ENCODE assay signal across 20 mouse cellular contexts in the genomic region with DNA sequence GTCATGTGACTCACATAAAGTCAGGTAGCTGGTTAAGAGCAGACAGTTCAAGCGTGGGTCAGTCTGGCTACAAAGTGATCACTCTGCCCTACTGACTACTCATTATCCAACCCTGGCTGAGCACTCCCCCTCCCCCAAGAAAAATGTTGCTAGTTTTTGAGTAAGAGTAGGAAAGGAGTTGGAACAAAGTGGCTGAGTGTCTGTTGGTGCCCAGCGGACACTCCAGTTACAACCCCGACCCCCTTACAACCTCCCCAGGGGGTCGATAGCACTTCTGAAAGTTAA. TPM values are rescaled to one million over a fixed set of nuclear protein-coding genes. Genes with fewer than 3 reads are reported as not detected.
DNase-seq lines count a peak whose midpoint lies in the region; ATAC-seq and TF ChIP-seq lines count a peak whose summit lies in the region.
"Had no signal": no experiment of that assay in that cellular context is flagged by ENCODE, and none has a peak within 500 bp of the region (broad histone marks: within the 10 kb centered on the region; RNA-seq: fewer than 3 reads in every experiment).

No protein-coding gene starts in this region.

- in situ Hi-C loops in Patski (cut with MboI; ENCODE audit: low pct_unique_long_range_greater_than_20kb): loop anchor here (5.0 to 10.0 kb wide), 2 partner anchors 37 to 375 kb away; partner anchors contain the start of gene Zfp697

- no peak overlapping the region for H3K4me2 ChIP-seq in hindbrain, embryonic 11.5 days (replicated peaks; ENCODE audit: low read depth, low read length)
- H3K4me2 ChIP-seq: embryonic facial prominence, embryonic 12.5 days; forebrain, embryonic 15.5 days; heart, embryonic 13.5 days; midbrain, embryonic 12.5 days had no signal

- CTCF ChIA-PET in Patski (lab: Charles Lee): interaction anchor here (1.1 to 3.4 kb wide), 6 partner anchors 9 to 65 kb away, joined by 3 to 11 read pairs (median 6); partner anchors contain the start of gene Zfp697

- no peaks in the 10 kb centered on the region for H3K9me3 ChIP-seq in hindbrain, embryonic 11.5 days (ENCODE audit: control insufficient read depth, low read length)
- H3K9me3 ChIP-seq: embryonic facial prominence, embryonic 12.5 days; forebrain, embryonic 15.5 days; heart, embryonic 13.5 days; midbrain, embryonic 12.5 days had no signal

- WGBS in hindbrain, embryonic 11.5 days: 43% methylated on average over 4 of the region's 4 CpGs

- H3K27ac ChIP-seq in left cerebral cortex, adult 2 months: peak overlapping the region; percentile 33
- no peak overlapping the region for H3K27ac ChIP-seq in hindbrain, embryonic 11.5 days (ENCODE audit: low read depth, low read length)
- H3K27ac ChIP-seq: embryonic facial prominence, embryonic 12.5 days; forebrain, embryonic 15.5 days; midbrain, embryonic 12.5 days had no signal

- TF ChIP-seq CTCF in left cerebral cortex, adult 2 months (IDR thresholded peaks at IDR 0.05): no peak
- no peak for TF ChIP-seq CTCF in Patski (IDR thresholded peaks at IDR 0.05)

- ATAC-seq in Patski: peak; percentile 70
- no peak for ATAC-seq in hindbrain, embryonic 11.5 days (ENCODE audit: low FRiP score)
- ATAC-seq: forebrain, embryonic 15.5 days had no signal

- no peak for DNase-seq in left cerebral cortex, adult 2 months (ENCODE audit: extremely low spot score in 1 of 2, low spot score in 2 of 2)
- no peak for DNase-seq in left cerebral cortex, postnatal 14 days (ENCODE audit: low spot score in 2 of 2)
- no peak for DNase-seq in Patski (ENCODE audit: low read depth, low spot score)
- peak; percentile 61 for DNase-seq in kidney, adult 18-20 months
- DNase-seq in kidney, postnatal 10 days: peak; percentile 63
- no peak for DNase-seq in hindbrain, embryonic 11.5 days (ENCODE audit: low spot score)
- DNase-seq in gastrocnemius, adult 8-10 months (ENCODE audit: low spot score in 2 of 2): no peak
- DNase-seq in left cerebral cortex, postnatal 10 days (ENCODE audit: extremely low spot score in 1 of 2, low spot score in 2 of 2): no peak
- DNase-seq: heart, postnatal 36 days; lung, postnatal 4 days had no signal

- no peaks in the 10 kb centered on the region for H3K27me3 ChIP-seq in Patski
- no peaks in the 10 kb centered on the region for H3K27me3 ChIP-seq in hindbrain, embryonic 11.5 days (ENCODE audit: control insufficient read depth, insufficient read depth, low read length)
- H3K27me3 ChIP-seq: embryonic facial prominence, embryonic 12.5 days; forebrain, embryonic 15.5 days; heart, embryonic 13.5 days; midbrain, embryonic 12.5 days had no signal

- POLR2A ChIA-PET in Patski (lab: Charles Lee): interaction anchor here (4.5 kb wide), 1 partner anchor 36 kb away, joined by 26 read pairs; the partner anchor contains the start of gene Zfp697

- intact Hi-C loops in left cerebral cortex, adult 2 months (cut with DNase I): no loop called here
- intact Hi-C loops in left cerebral cortex, postnatal 14 days (cut with DNase I): no loop called here
- intact Hi-C loops in left cerebral cortex, postnatal 10 days (cut with DNase I): no loop called here

- H3K9ac ChIP-seq in hindbrain, embryonic 11.5 days (ENCODE audit: low read depth, low read length): no peak overlapping the region
- H3K9ac ChIP-seq: embryonic facial prominence, embryonic 12.5 days; forebrain, embryonic 15.5 days; heart, embryonic 13.5 days; midbrain, embryonic 12.5 days had no signal

- H3K4me3 ChIP-seq in left cerebral cortex, adult 2 months: no peak overlapping the region
- no peak overlapping the region for H3K4me3 ChIP-seq in hindbrain, embryonic 11.5 days (ENCODE audit: low read depth, low read length)
- H3K4me3 ChIP-seq: embryonic facial prominence, embryonic 12.5 days; forebrain, embryonic 15.5 days; heart, embryonic 13.5 days; midbrain, embryonic 12.5 days; myocyte had no signal

- no peaks in the 10 kb centered on the region for H3K36me3 ChIP-seq in hindbrain, embryonic 11.5 days (ENCODE audit: control insufficient read depth, insufficient read depth, low read length)
- H3K36me3 ChIP-seq: embryonic facial prominence, embryonic 12.5 days; forebrain, embryonic 15.5 days; heart, embryonic 13.5 days had no signal

- H3K4me1 ChIP-seq in hindbrain, embryonic 11.5 days (replicated peaks; ENCODE audit: control insufficient read depth, insufficient read depth, low read length): no peaks in the 10 kb centered on the region
- H3K4me1 ChIP-seq: embryonic facial prominence, embryonic 12.5 days had no signal

RNA-seq across cellular contexts. Expression of gene Gm4450, which starts 37.2 kb away (rescaled TPM):
- not detected for total RNA-seq in left cerebral cortex, adult 2 months (2021)
- total RNA-seq in left cerebral cortex, postnatal 14 days (2021): not detected
- 0.30 TPM for polyA plus RNA-seq in Patski (2021)
- not detected in 2 replicates for polyA plus RNA-seq in hindbrain, embryonic 11.5 days (2014; fragmentation: Nextera tagmentation; extraction: Ambion mirVana)
- total RNA-seq in gastrocnemius, adult 8-10 months (2022): not detected
- not detected for total RNA-seq in left cerebral cortex, postnatal 10 days (2021)
- total RNA-seq: heart, postnatal 36 days; neutrophil, adult 5-6 weeks had no signal
- polyA plus RNA-seq: embryonic facial prominence, embryonic 12.5 days; forebrain, embryonic 15.5 days; gonadal fat pad, adult 2 months; heart, embryonic 13.5 days; limb, embryonic 14.5 days; liver, embryonic 16.5 days; midbrain, embryonic 12.5 days; myocyte; small intestine, adult 2 months had no signal

RNA-seq across cellular contexts. Expression of gene Zfp697, which starts 37.5 kb away (rescaled TPM):
- 10 to 100 TPM; 33.2 to 35.0 TPM for total RNA-seq in left cerebral cortex, adult 2 months (2021)
- 10 to 100 TPM; 37.7 to 40.4 TPM for total RNA-seq in left cerebral cortex, postnatal 14 days (2021)
- polyA plus RNA-seq in Patski (2021): 21.4 TPM
- polyA plus RNA-seq in hindbrain, embryonic 11.5 days (2014; fragmentation: Nextera tagmentation; extraction: Ambion mirVana): 12.2 and 15.5 TPM in 2 replicates
- 1 to 10 TPM in 2 of 4 experiments, under 1 TPM in 2; 0.31 to 2.3 (median 0.82) TPM for total RNA-seq in gastrocnemius, adult 8-10 months (2022)
- total RNA-seq in left cerebral cortex, postnatal 10 days (2021): 10 to 100 TPM; 39.2 to 42.4 TPM

Comparison
In these comparisons a context has a peak if more than half of its experiments do, and no peak if none do; other contexts are left out.
1. DNase-seq: peak in kidney, adult 18-20 months (single experiment) and kidney, postnatal 10 days (single experiment); none in left cerebral cortex, adult 2 months (0 of 2), left cerebral cortex, postnatal 14 days (0 of 2), Patski (single experiment), hindbrain, embryonic 11.5 days (single experiment), gastrocnemius, adult 8-10 months (0 of 2) and left cerebral cortex, postnatal 10 days (0 of 2).
2. RNA of gene Zfp697, which starts 37.5 kb away (total RNA-seq): 39.2 to 42.4 TPM in left cerebral cortex, postnatal 10 days, 37.7 to 40.4 TPM in left cerebral cortex, postnatal 14 days and 33.2 to 35.0 TPM in left cerebral cortex, adult 2 months; 0.31 to 2.3 TPM in gastrocnemius, adult 8-10 months; every median in the first group is over 10 times any median in the second.